Mouse (Mus musculus) c-Kit-positive CD71-positive TER-119-negative erythroid progenitor cells, embryonic 14.5 days (primary cell): ENCODE measurements at regions not wholly inside any gene's neighbourhood (a gene's known extent, or its start where the extent isn't known, plus 50 kb on each side); places are given as distances from the start of the nearest gene placed in this dataset.
A peak's percentile ranks its signal among the peaks of the same experiment; 100 is the strongest.

Experiments used
- DNase-seq: peaks from one replicate; pipeline ENCODE4 v3.0.0-alpha.2; 2013; ENCODE audit warnings: low read depth

GRCm38 (mm10) chr3:115655020-115655419 lies 59.9 kb downstream of the S1pr1 start:
- DNase-seq: no peak

GRCm38 (mm10) chr3:115652236-115652635 lies 62.6 kb downstream of the S1pr1 start:
- no peak for DNase-seq

- no peak for DNase-seq
Measured at GRCm38 (mm10) chr3:115649338-115650117, 65.3 kb downstream of the S1pr1 start.

GRCm38 (mm10) chr3:115646993-115647392 lies 67.9 kb downstream of the S1pr1 start:
- DNase-seq: no peak

GRCm38 (mm10) chr3:115644307-115644706 lies 70.6 kb downstream of the S1pr1 start:
- no peak for DNase-seq

GRCm38 (mm10) chr3:115642846-115643260 lies 72.0 kb downstream of the S1pr1 start:
- DNase-seq: peak; percentile 55

- DNase-seq: no peak
Measured at GRCm38 (mm10) chr3:115642001-115642845, 72.6 kb downstream of the S1pr1 start.

- DNase-seq: peak; percentile 85
Measured at GRCm38 (mm10) chr3:115641411-115641810, 73.5 kb downstream of the S1pr1 start.

GRCm38 (mm10) chr3:115635487-115635886 lies 79.4 kb downstream of the S1pr1 start:
- DNase-seq: no peak

GRCm38 (mm10) chr3:115635081-115635480 lies 79.8 kb downstream of the S1pr1 start:
- DNase-seq: no peak

- DNase-seq: no peak
Measured at GRCm38 (mm10) chr3:115632417-115632743, 82.5 kb downstream of the S1pr1 start.

GRCm38 (mm10) chr3:115631573-115632416 lies 83.1 kb downstream of the S1pr1 start:
- DNase-seq: no peak

GRCm38 (mm10) chr3:115622920-115623319 lies 92.0 kb downstream of the S1pr1 start:
- no peak for DNase-seq

GRCm38 (mm10) chr3:115622300-115622699 lies 92.6 kb downstream of the S1pr1 start:
- DNase-seq: no peak

- no peak for DNase-seq
Measured at GRCm38 (mm10) chr3:115619970-115620369, 94.9 kb downstream of the S1pr1 start.

- DNase-seq: no peak
Measured at GRCm38 (mm10) chr3:115615994-115616598, 98.8 kb downstream of the S1pr1 start.

- no peak for DNase-seq
Measured at GRCm38 (mm10) chr3:115612859-115613258, 102.0 kb downstream of the S1pr1 start.

GRCm38 (mm10) chr3:115608087-115608486 lies 106.8 kb downstream of the S1pr1 start:
- no peak for DNase-seq

- no peak for DNase-seq
Measured at GRCm38 (mm10) chr3:115604734-115605279, 110.1 kb downstream of the S1pr1 start.

- DNase-seq: no peak
Measured at GRCm38 (mm10) chr3:115604267-115604666, 110.6 kb downstream of the S1pr1 start.

- no peak for DNase-seq
Measured at GRCm38 (mm10) chr3:115603803-115604202, 111.1 kb downstream of the S1pr1 start.

GRCm38 (mm10) chr3:115599281-115599680 lies 115.6 kb downstream of the S1pr1 start:
- no peak for DNase-seq
